Mouse (Mus musculus) retina, adult 2 months (tissue): ENCODE results near the gene Kcnb1.

Experiments used
- DNase-seq: peaks from one replicate; pipeline ENCODE4 v3.0.0-alpha.2; 2012; ENCODE audit warnings: low read depth, low spot score

Kcnb1 gene

DNA sequence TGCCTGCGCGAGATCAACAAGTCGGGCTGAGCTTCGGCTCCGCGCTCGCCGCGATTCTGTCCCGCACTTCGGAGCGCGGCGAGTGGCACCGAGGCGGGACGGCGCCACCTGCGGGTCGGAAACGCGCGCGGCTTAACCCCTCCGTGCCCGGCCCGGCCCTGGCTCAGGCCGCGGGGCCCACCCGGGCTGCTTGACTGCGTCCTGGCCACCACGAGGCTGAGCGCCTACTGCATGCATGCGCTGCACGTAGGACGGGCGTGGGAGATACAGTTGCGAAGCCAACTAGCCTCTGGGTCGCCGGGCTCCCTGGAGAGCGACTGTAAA, at the start of gene Kcnb1:
TSS of gene Kcnb1 (minus strand) at position 80 of the 324 bp plus-strand sequence.
- DNase-seq: peak; percentile 51

DNA sequence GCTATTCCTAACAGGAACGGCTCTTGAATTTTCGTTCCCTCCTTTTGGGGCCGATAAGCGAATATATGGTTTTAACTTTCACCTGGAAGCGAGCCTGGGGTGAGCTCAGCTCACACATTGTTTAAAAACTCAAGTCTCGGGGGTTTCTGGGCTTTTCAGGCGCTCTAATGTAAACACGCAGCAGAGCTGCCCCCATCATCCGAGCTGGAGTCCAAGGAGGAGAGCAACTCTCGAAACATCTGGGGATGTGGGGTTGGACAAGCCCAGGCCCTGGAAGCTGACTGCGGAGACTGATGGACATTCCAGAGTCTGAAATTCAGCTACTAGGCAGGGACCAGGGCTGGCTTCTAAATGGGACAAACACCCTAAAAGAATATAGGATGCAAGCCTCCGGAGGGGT, 49.3 kb upstream of the Kcnb1 start:
- no peak for DNase-seq

DNA sequence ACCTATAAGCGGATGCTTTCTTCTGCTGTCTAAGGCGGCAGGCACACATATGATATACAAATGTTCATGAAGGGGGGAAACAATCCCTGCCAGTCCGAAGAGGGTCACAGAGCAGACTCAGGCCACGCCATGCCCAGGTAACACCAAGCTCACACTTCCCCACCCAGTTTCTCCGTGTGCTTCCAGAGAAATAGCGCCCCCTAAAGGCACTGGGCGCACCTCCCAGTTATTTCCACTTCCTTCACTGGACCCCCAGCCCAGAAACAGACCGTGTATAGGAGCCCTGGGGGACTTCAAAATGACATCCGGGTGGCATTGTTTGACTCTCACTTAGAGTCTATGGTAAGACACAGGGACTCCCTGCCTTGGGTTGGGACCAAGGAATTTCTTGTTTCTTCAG, 47.3 kb upstream of the Kcnb1 start:
- no peak for DNase-seq

DNA sequence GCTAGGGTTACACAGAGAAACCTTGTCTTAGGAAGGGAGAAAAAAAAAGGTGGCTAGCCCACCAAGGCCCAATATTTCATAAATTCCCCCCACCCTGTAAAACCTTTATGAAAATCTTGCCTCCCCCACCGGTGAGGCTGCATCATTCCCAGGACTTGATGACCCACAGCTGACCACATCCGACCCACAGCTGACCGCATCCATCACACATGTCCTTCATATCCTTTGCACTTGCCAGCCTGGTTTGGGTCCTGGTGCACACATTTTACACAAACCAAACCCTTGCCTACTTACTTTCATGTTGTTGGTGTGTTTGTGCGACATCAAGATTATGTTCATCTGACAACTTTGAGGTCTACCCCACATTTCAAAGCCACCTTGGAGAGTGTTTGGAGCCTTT, 46.2 kb upstream of the Kcnb1 start:
- DNase-seq: no peak

DNA sequence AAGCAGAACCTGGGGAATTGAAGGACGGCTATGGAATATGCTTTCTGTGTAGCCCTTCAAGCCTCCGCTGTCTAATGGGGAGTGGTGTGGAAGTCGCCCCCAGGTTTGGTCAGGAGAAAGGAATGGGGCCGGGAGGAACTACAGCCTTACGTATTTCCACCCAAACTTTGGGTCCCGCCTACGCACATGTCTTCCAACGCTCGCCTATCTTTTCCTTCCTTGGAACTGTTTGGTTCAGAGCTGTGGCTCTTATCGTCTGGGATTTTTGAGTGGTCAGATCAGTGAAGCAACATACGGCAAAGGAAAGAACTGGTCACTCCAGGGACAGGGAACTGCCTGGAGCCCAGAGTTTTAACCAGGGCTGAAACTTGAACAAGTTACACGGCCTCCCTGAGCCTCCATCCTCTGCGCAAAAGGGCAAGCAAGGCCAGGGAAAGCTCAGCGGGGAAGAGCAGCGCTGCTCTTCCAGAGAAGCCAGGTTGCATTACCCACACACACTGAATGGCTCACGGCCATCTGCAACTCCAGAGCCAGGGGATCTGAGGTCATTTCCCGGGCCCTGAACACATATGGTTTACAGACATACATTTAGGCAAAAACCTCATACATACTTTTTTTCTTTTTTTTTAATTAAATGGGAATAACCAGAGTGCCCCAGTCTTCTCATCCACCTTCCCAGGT, 45.5 kb upstream of the Kcnb1 start:
- DNase-seq: no peak

DNA sequence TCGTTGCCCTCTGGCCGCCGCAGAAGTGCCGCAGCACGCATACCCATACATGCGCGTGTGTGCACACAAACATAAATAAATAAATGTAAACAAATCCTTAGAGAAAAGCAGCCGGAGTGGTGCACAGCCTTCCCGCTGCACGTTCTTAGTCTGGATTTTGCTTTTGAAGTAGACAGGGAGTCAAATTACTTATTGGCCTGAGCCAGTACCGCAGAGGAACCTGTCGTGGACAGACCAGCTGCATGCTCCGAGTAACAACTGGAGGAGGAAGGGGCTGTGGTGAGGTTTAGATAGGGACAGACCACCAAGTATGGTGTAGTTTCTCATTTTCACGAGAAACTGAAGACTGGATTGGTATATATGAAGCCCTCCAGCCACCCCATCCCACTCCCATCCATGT, 43.8 kb upstream of the Kcnb1 start:
- no peak for DNase-seq

DNA sequence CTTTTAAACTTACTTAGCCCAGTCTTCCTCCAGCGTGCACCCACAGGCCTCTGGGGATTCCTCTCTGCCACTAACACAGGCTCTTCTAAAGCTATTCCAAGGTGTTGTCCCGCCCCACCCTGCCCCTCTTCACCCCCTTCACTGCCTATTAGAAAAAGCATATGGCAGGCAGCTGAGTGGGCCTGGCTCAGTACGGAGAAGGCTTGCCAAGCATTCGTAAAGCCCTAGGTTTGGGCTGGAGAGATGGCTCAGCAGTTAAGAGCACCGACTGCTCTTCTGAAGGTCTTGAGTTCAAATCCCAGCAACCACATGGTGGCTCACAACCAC, 43.0 kb upstream of the Kcnb1 start:
- no peak for DNase-seq

DNA sequence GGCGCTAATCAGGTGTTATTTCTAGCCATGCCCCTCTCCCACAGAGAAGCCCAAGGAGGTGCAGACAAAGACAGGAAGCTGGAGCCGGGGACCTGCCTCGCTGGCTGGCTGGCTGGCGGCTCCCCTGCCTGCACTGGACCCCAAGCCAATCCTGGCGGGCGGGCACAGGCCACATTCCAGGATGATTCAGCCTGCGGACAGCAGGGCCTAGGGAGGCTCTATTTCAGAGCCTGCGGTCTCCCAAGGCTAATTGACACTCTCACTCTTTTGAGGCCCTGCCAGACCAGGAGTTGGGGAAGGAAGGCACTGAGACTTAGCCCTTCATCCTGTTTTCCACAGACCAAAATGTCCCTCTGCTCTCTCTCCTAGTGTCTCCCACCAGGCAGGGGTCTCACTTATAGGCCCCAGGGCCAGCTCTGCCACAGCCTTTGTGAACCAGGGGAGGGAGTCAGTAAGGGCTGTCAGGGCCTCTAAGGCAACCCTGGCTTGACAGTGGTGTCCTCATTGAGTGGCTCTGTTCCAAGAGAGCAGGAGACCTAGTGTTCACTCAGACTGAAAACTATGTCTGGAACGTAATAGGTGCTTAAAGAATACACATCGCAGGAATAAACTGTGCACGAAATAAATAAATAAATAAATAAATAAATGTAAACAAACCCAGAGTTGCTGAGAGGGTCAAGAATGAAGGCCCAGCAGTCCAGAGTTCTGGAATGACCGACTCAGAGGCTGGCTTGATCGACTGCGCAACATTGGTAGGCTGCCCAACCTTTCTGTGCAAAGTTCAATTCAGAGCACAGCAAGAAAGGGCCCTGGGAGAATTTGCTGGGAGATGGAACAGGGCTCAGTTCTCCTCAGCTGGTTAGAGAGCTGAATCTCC, 42.4 kb upstream of the Kcnb1 start:
- no peak for DNase-seq

DNA sequence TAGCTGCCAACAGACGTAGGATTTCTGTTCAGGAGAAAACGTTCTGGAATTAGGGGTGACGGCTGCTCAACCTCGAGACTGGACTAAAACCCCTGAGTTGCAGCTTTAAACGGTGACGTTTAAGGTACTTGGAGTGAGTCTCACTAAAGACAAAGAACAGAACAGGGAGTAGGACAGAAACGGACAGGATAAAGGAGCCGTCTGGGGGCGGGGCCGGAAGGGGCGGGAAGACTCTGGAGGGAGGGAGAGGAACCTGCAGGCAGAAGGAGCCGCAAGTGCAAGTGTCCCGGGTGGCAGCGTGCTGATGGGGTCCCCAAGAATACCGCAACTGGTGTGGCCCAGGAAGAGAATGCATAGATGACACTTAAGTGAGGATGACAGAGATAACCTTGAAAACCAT, 40.6 kb upstream of the Kcnb1 start:
- no peak for DNase-seq

DNA sequence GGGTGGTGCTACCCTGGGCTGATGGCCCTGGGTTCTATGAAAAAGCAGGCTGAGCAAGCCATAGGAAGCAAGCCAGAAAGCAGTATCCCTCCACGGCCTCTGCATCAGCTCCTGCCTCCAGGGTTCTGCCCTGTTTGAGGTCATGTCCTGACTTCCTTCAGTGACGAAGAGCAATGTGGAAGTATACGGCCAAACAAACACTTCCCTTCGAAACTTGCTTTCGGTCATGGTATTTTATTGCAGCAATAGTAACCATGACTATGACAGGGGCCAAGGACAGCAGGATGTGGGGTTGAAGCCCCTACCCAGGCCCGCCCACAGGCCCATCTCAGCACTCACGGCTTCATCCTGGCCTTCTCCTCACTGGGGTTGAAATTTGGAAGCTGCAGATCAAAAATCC, 35.0 kb upstream of the Kcnb1 start:
- no peak for DNase-seq

DNA sequence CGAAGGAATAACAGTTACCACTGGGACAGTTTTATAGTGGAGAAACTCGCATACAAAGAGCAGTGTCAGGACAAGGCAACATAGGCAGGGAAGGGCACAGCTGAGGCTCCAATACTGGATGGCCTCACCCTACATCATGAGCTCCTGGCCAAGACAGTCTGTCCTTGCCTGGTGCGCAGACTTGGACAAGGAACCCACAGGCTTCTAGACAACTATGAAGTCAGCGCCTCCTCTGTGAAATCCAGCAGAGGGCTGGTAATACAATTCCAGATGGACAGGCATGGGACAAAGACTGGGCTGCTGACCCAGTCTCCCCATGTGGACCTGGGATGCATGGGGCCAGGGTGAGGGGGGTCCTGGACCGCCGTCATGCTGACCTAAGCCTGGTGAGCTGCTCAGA, 34.2 kb upstream of the Kcnb1 start:
- DNase-seq: no peak

DNA sequence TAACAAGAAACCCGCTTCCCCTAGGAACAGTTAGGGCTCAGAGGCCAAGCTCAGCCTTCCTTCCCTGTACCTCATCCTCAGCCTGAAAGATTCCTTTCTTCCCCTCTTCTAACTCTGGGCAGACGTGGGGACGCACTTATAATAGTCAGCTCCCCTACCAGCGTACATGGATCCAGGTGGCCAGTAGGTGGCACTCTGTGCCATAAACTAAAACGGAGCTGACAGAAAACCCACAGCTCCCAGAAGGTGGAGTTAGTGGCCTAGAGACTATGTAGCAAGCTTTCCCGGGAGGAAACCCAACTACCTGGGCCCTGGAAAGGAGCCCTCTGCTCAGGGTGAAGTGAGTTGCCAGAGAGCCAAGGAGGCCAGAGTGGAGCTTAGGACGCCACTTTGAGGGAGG, 32.2 kb upstream of the Kcnb1 start:
- peak; percentile 44 for DNase-seq

DNA sequence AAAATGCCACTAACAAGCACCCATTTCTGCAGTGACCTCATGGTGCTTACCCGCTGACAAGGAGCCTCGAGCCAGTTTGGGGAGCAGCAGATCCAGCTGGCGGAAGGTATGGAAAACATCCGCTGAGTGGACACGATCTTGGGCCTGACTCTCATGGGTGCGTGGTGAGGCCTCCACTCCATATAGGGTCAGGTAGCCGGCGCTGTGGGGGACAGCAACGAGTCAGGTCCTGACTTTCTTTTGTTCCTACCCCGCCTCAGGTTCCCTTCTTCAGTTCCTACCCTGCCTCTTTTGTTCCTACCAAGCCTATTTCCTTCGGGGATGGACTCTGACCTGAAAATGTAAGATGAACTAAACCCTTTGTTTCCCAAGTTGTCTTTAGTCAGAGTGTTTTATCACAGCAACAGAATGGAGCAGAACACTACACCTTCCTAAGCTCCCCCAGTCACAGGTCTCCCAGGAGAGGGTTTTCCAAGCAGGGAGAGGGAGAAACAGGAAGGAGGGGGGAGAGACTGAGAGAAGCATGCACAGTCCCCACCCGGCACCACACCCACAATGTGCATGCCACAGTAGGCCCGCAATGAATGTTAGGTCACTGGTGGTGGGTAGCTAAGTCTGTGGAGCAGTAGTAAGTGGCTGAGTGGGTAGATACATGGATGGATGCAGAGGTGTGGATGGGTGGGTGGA, 31.3 kb upstream of the Kcnb1 start:
- no peak for DNase-seq

DNA sequence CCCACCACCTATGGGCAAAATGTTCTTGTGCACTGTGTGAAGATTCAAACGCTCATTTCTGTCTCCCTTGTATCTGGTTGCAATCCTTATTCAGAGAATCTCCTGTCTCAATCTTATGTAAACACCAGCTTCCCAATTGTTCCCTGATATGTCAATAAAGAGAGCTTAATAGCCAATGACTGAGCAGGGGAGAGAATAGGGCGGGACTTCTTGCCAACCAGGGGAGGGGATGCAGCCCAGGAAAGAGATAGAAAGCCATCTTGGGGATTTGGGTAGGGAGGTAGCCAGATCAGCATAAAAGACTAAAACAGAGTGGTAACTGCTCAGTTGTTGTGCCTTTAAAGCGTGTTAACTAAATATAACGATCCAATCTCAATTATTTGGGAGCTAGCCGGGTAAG, 30.8 kb upstream of the Kcnb1 start:
- no peak for DNase-seq

DNA sequence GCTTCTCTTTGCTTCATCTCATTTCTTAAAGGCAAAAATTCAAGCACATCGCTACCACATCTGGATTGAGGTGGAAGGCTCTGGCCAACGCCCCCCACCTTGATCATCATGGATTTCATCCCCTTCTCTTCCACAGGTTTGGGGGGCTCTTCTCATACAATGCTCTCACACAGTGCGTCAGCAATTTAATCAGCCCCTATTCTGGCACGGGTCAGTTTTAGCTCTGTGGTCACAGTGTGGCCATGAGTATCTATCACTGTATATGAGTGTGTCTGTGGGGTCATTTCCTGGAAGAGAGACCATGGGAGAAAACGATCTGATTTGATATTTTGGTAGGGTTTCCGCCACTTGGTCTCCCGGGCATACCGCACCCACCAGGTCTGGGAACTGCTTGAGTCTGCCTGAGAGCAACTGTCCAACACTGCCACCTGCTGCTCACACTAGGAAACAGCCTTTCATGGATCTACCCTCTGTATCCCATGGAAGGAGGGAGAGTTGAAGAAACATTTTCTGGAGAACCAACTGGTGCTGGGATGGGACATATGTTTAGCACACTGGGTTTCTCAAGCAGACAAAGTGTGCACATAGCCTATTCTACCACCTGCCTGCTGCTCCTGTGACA, 29.3 kb upstream of the Kcnb1 start:
- DNase-seq: peak; percentile 75

DNA sequence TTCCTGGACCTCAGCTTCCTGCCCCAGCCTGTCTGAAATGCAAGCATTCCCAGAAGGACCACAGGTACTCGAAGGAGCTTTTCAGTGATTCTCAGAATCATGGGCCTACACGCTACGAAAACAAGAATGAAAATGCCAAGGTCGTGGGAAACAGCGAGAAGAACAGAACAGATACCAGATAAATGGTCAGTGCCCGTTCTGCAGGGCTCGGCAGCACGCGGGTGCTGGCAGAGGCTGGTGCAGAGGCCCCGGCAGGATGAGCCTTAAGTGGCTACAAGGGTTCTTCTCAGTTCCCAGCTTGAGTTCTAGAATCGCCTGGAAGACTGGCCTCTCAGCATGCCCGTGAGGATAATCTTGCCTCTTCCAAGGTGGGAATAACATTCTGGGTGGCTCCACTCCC, 23.7 kb upstream of the Kcnb1 start:
- no peak for DNase-seq

DNA sequence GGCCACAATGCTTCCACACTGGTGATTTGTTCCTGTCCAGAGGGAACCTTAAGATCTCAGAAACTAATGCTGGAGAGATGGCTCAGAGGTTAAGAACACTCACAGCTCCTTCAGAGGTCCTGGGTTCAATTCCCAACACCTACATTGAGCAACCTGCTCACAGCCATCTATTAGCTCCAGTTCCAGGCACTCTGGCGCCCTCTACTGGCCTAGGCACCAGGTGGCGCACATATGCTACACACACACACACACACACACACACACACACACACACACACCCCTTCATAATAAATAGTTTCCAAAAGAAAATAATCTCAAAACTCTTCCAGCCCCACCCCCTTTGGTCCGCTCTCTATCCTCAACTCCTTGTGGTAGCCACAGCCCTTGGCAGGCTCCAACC, 23.1 kb upstream of the Kcnb1 start:
- no peak for DNase-seq

DNA sequence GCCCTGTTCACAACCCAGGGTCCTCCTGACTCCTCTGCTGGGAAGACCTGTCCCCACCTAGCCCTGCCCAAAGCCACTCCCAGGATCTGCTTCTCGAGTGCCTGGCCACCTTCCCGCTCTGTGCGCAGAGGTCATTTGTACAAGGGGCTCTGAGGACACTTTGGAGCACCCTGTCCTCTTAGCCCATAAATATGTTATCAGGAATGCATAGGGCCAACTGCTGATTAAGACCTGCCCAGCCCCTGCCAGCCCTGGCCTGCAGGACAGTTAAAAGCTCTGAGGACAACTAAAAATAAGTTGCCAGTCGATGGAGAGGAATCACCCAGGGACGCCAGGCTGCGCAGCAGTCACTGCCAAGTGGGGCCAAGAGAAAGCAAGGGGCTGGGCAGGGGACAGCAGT, 22.6 kb upstream of the Kcnb1 start:
- DNase-seq: no peak

DNA sequence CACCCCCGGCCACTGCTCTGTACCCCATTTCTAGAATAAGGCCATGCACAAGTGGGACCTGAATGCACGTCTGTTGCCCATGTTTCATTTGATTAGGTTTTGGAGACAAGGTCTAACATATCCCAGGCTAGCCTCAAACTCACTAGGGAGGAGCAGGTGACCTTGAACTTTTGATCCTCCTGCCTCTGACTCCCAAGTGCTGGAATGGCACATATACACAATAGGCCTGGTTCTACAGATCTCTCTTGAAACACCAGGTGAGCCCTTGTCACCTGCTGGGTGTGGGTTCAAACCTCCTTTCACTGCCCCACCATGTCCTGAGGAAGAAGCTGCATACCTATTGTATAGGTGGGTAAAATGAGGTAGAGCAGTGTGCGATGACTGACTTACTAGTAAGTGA, 22.1 kb upstream of the Kcnb1 start:
- no peak for DNase-seq

DNA sequence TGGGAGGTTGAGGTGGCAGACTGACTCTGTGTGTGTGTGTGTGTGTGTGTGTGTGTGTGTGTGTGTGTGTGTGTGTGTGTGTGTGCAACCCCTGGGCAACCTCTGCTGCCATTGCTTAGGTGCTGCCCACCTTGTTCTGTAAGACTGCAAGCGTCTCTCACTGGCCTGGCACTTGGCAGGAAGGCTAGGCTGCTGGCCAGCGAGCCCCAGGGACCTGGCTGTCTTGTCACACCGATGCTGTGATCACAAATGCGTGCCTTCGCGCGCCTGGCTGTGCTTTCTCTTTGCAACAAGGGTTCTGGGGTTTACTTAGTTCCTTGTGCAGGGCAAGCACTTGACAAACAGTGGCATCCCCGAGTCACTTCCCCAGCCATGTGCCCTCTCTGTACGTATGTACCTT, 19.9 kb upstream of the Kcnb1 start:
- DNase-seq: no peak

DNA sequence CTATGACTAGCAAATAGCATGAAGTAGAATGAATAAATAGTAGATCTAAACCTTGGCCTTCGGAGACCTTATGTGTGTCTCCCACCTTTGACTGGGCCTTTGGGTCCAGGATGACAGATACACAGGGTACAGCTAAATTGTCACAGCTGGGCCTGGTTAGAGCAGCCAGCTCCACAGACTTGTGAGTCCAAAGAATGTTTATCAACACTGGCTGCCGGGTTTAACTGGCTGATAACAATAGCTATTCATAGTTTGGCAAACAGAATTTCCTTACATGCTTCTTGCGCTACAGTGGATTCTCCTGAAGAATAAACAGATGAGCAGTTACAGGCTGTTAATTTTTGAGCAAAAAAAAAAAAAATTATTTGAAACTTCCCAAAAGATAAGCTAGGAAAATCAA, 19.0 kb upstream of the Kcnb1 start:
- DNase-seq: no peak

DNA sequence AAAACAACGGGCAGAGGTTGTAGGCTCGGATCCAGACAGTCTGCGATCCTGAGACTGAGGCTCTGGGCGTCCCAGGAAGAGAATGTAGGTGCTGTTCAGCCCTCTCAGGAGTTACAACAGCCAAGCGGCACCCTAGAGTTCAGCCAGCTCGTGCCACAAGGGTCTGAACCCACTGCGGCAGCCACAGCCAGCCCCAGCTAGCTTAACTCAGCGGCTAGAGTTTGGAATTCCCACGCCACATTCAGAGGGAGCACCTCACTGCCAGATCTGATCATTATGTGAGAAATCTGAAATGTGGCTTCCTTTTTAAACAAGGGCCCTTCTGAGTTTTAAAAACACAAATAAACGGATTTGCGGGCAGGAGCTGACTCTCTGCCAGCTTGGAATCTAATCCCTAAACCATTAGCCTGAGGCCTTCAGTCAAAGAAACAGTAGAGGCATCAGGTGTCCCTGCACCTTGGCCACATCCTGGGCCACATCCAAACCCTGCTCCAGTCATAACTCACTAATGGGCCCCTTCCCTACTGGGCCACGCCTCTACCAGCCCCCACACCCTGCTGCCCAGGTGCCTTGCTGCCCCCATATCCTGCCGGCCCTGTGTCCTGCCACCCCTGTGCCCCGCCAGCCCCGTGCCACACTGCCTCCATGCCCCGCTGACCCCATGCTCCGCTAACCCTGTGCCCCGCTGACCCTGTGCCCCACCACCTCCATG, 16.1 kb upstream of the Kcnb1 start:
- DNase-seq: no peak
